Mouse (Mus musculus) forebrain, embryonic 14.5 days (tissue): ENCODE measurements around the gene Nrp2. TPM values are rescaled to one million over a fixed set of nuclear protein-coding genes. Genes with fewer than 3 reads are reported as not detected.

Experiments used
- ATAC-seq: fragments of 200-750 bp; cut with Nextera tagmentation; 2 replicates; pipeline ENCODE4 v1.8.0; 2017; ENCODE audit warnings: mild to moderate bottlenecking, moderate library complexity
- DNase-seq: peaks from one replicate; pipeline ENCODE4 v3.0.0-alpha.2; 2015; ENCODE audit warnings: low spot score
- H3K27ac ChIP-seq: fragments of 300-500 bp; sonication (generic); 2 replicates; pipeline ENCODE4 v1.5.1; 2014; ENCODE audit warnings: low read depth, mild to moderate bottlenecking, control low read depth, low read length, moderate library complexity
- H3K27me3 ChIP-seq: fragments of 300-500 bp; sonication (generic); replicated peaks from 2 replicates; pipeline ENCODE4 v1.6.1; 2014; ENCODE audit warnings: low read length, control low read depth, mixed read lengths; ENCODE audit not compliant: control insufficient read depth, insufficient read depth
- H3K36me3 ChIP-seq: fragments of 300-500 bp; sonication (generic); 2 replicates; pipeline ENCODE4 v1.6.1; 2014; ENCODE audit warnings: low read length, control low read depth; ENCODE audit not compliant: control insufficient read depth, insufficient read depth
- H3K4me1 ChIP-seq: fragments of 300-500 bp; sonication (generic); 2 replicates; pipeline ENCODE4 v1.6.1; 2014; ENCODE audit warnings: antibody characterized with exemption, low read length, control low read depth; ENCODE audit not compliant: control insufficient read depth, insufficient read depth
- H3K4me2 ChIP-seq: fragments of 300-500 bp; sonication (generic); 2 replicates; pipeline ENCODE4 v1.6.1; 2014; ENCODE audit warnings: mild to moderate bottlenecking, control low read depth, low read length
- H3K4me3 ChIP-seq: fragments of 300-500 bp; sonication (generic); 2 replicates; pipeline ENCODE4 v1.5.1; 2014; ENCODE audit warnings: low read depth, low read length, control low read depth
- H3K9ac ChIP-seq: fragments of 300-500 bp; sonication (generic); 2 replicates; pipeline ENCODE4 v1.6.1; 2014; ENCODE audit warnings: mild to moderate bottlenecking, low read length, control low read depth, moderate library complexity
- H3K9me3 ChIP-seq: fragments of 300-500 bp; sonication (generic); replicated peaks from 2 replicates; pipeline ENCODE4 v1.6.1; 2016; ENCODE audit warnings: low read length, control low read depth, mixed read lengths; ENCODE audit not compliant: control insufficient read depth
- WGBS: fragments of 180-500 bp; shearing (Covaris S2); extraction: QIAGEN DNeasy Blood & Tissue Kit; methylation state at CpG from one replicate; pipeline ENCODE4 v1.1.7; 2014; 5-methylcytosine and 5-hydroxymethylcytosine counted together
- polyA plus RNA-seq: library from polyadenylated mRNA; unstranded; fragments of >200 nt; fragmentation: Nextera tagmentation; extraction: Ambion mirVana; gene quantifications from 2 replicates; pipeline ENCODE4 v1.2.1, GENCODE M21; 2014

Nrp2 gene
- polyA plus RNA-seq, 1 experiment from 2014 or later = 16.3 TPM

DNA sequence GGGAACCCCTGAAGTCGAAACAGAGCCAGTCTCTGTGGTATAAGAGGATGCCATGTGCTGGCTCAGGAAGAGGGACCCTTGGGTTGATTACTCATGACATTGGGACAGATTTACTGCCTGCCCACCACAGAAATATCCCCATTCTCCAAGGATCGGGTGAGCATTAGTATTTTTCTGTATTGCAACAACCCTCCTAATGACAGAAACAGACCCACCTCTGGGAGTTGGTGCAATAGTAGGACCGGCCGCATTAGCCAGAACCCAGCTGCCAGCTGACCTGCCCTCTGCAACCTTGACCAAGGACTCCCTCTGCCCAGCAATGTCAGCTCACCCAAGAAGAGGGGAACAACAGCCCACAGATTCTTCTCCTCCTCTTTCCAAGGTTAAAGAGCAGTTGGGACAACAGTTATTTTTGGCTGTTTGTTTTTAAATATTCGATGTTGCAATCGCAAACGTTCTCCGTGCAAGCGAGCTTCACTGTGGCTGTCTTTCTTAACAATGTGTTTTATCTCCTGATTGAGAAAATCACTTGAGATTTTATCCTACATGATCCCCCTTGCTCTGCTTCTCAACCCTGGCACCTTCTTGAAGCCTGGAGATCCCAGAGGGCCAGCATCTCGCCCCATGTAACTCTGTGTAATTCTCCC lies 22.1 kb downstream of the Nrp2 start:
- no peak for ATAC-seq
- H3K36me3 ChIP-seq = peaks cover 12% of the 10 kb centered on the region
- DNase-seq = no peak
- no peak overlapping the region for H3K9ac ChIP-seq
- no peaks in the 10 kb centered on the region for H3K4me1 ChIP-seq
- WGBS = 84% methylated on average over 10 of the region's 10 CpGs
- no peak overlapping the region for H3K27ac ChIP-seq
- no peak overlapping the region for H3K4me3 ChIP-seq
- H3K9me3 ChIP-seq = no peaks in the 10 kb centered on the region
- H3K4me2 ChIP-seq = no peak overlapping the region
- no peaks in the 10 kb centered on the region for H3K27me3 ChIP-seq

DNA sequence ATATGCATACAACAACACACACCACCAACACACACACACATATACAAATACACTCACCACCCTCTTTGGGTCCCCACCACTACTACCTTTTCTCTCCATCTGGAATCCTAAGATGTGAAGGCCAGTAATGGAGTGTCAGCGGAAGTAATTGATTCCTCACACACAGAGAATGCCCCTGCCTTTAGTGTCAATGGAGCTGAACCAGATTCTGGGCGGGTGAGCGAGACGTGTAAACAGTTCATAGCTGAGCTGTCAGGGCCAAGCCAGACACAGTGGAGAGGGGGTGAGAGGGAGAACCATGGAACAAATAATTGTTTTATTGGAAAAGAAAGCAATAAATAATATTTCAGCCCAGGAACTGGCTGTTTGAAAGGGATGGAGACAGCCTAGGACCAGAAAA lies 24.1 kb downstream of the Nrp2 start:
- no peak for DNase-seq

DNA sequence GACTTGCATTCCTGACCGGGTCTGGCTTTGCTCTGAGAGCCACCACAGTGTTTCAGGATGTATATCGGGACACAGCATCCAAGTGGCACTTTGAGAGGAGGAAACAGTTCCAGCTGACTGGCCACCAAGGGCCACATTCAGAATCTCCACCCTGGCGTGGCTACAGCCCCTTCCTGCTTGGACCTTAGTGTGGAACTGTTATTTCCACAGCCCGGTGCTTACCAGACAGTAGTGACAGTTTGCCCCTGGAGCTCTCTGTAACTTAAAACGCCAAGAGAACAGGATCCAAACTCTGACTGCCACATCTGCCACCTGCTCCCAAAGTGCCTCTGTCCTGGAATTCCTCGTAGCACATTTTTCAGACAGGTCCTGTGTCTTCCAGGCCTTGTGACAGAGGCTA lies 25.3 kb downstream of the Nrp2 start:
- no peak overlapping the region for H3K4me3 ChIP-seq
- H3K36me3 ChIP-seq = 0 out of 2 replicates have a peak, but pooled peaks cover under 1% of the 10 kb centered on the region
- no peak overlapping the region for H3K9ac ChIP-seq
- H3K4me2 ChIP-seq = no peak overlapping the region
- H3K4me1 ChIP-seq = no peaks in the 10 kb centered on the region
- no peak for DNase-seq
- H3K9me3 ChIP-seq = no peaks in the 10 kb centered on the region
- no peak overlapping the region for H3K27ac ChIP-seq
- 65% methylated on average over 6 of the region's 6 CpGs for WGBS
- no peak for ATAC-seq
- H3K27me3 ChIP-seq = no peaks in the 10 kb centered on the region

More for the DNA sequence above, 24.1 kb downstream of the Nrp2 start:
- H3K9ac ChIP-seq = no peak overlapping the region
- no peak overlapping the region for H3K4me3 ChIP-seq
- ATAC-seq = no peak
- H3K4me2 ChIP-seq = no peak overlapping the region
- no peak overlapping the region for H3K27ac ChIP-seq
- peaks cover 12% of the 10 kb centered on the region for H3K36me3 ChIP-seq
- no peaks in the 10 kb centered on the region for H3K9me3 ChIP-seq
- H3K4me1 ChIP-seq = no peaks in the 10 kb centered on the region
- WGBS = 51% methylated on average over 4 of the region's 4 CpGs
- no peaks in the 10 kb centered on the region for H3K27me3 ChIP-seq

DNA sequence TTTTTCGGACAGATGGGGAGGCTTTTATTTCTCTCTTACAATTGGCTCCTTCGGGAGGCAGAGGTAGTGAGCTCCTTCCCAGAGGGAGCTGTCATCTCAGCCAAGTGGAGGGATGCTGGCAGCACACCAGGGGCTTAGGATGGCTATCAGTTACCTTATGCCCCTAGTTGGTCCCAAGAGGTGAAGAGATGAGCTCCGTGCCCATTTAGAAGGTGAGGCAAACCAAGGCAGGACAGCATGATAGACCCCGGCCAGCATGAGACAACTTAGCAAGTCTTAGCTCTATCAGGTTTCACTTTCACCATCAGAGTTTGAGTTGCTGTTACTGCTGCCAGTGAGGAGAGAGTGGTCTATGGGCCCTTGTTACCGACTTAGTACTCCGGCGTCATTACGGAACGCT lies 25.8 kb downstream of the Nrp2 start:
- Histone ChIP-seq H3K4me2 (no peak overlapping the region), H3K9ac (no peak overlapping the region), H3K27ac (no peak overlapping the region), H3K4me1 (no peaks in the 10 kb centered on the region), H3K27me3 (no peaks in the 10 kb centered on the region), H3K9me3 (no peaks in the 10 kb centered on the region), H3K36me3 (no peaks in the 10 kb centered on the region), H3K4me3 (no peak overlapping the region)
- DNase-seq = no peak
- ATAC-seq = no peak
- 74% methylated on average over 9 of the region's 9 CpGs for WGBS

DNA sequence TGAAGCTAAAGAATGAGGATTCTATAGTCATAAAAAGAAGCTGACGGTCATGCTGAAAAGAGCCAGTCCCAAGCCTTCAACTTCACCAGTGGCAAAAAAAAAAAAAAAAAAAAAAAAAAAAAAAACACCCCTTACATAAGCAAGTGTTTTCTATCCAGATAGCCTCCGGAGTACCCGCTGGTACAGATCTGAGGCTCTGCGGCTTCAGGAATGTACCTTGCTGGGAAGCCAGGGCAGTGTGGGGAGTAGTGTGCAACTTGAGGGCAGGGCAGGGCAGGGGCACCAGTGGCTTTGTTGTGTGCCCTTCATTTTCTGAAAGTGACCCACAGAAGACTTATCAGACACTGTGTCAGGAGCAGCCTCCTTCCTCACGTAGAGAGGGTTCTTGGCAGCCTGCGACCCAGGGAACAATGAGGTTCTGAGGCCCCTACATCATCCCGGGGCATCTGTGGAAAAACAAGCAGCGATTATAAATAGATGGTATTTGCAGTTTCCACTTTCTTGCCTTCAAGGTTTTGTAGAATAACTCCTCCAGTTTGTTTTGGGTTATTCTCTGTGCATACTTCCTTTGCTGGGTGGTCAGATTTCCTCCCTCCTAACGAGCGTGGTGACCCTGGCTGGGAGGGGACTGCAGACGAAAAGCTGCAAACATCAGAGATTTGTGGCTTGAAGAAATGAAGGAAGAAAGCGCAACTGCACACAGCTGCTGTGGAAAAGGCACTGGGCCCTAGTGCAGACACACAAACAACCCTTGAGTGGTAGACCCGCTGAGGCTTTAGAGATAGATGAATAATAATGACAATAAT lies 26.5 kb downstream of the Nrp2 start:
- no peaks in the 10 kb centered on the region for H3K27me3 ChIP-seq
- no peaks in the 10 kb centered on the region for H3K4me1 ChIP-seq
- no peak for DNase-seq
- 55% methylated on average over 13 of the region's 13 CpGs for WGBS
- H3K9ac ChIP-seq = no peak overlapping the region
- no peak overlapping the region for H3K27ac ChIP-seq
- H3K36me3 ChIP-seq = no peaks in the 10 kb centered on the region
- no peaks in the 10 kb centered on the region for H3K9me3 ChIP-seq
- no peak overlapping the region for H3K4me2 ChIP-seq
- no peak overlapping the region for H3K4me3 ChIP-seq
- no peak for ATAC-seq

DNA sequence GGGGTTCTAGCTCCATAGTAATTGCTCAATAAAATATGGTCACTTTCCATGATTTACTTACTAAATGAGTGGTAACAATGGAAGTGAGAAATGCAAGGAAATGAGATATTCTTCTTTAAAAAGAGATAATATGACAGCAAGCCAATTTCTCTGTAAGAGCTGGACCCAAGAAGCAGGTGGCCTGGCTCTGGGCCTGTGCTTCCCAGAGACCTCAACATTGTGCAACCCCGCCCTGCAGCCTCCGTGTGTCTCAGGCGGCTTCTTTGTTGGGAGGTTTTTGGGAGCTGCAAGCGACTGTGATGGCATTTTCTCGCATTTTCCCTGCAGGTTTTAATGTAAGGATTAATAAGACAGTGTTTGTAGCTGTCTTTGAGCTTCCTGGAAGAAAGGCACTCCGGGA lies 29.0 kb downstream of the Nrp2 start:
- Histone ChIP-seq H3K27me3 (0 out of 2 replicates have a peak, but pooled peaks cover 2% of the 10 kb centered on the region), H3K4me1 (no peaks in the 10 kb centered on the region), H3K36me3 (no peaks in the 10 kb centered on the region), H3K27ac (no peak overlapping the region), H3K4me2 (no peak overlapping the region), H3K9ac (no peak overlapping the region), H3K4me3 (no peak overlapping the region), H3K9me3 (no peaks in the 10 kb centered on the region)
- ATAC-seq (no peak), DNase-seq (no peak)
- 63% methylated on average over 6 of the region's 6 CpGs for WGBS

DNA sequence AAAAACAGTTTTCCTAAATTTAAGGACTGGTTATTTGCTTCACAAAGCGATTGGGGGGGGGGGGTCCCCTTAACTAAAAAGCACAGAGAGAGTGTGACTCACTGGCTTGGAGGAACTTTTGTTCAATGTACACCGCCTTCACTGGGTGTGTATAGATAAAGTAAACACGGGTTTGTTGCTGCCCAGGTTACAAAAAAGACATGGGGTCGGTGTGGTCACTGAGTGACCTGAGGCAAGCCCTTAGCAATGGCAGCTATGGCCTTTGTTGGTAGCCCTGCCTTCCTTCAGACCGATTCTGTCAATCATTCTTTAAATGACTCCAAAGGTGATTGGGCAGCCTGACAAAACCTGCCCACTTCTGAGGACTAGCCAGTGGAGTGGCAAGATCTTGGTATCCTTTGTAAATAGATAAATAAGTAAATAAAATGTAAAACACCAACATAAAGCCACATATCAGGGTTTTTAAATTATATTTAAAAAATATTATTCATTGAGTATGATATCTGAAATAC lies 31.4 kb downstream of the Nrp2 start:
- Histone ChIP-seq H3K9me3 (no peaks in the 10 kb centered on the region), H3K4me3 (no peak overlapping the region), H3K4me2 (no peak overlapping the region), H3K27ac (no peak overlapping the region), H3K36me3 (no peaks in the 10 kb centered on the region), H3K4me1 (no peaks in the 10 kb centered on the region), H3K27me3 (0 out of 2 replicates have a peak, but pooled peaks cover 2% of the 10 kb centered on the region), H3K9ac (no peak overlapping the region)
- WGBS = 78% methylated on average over 5 of the region's 5 CpGs
- ATAC-seq (no peak), DNase-seq (no peak)

DNA sequence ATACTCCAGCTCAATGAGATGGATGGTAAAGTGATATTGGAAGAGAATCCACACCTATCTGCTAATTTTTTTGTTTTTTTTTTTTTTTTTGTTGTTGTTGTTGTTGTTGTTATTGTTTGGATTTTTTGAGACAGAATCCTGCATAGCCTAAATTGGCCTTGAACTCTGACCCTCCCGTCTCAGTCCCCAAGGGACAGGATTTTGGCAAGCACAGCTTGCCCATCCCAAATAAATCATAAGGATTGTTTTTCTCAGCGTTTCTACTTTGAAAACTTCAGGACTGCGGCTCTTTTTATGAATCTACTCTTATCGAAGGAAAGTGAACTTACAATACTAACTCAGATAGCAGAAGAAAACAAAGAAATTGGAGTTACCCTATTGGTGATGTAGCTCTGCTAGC lies 31.9 kb downstream of the Nrp2 start:
- 87% methylated on average over 4 of the region's 4 CpGs for WGBS
- ATAC-seq = no peak

DNA sequence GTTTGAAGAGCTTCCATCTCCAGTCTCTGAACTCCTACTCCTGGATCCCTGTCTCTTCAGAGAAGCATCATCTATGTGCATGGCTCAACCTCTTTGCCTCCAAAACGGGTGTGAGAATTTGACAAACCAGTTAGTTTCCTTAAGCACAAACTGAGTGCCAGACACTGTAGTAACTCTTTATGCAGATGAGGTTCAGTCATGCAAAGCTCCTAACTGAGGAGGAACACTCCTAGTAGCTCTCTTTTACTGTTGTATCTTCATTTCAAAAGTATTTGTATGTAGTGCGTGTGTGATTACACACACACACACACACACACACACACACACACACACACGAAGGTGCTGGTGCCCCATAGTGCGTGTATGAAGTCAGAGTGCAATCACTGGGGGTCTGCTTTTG lies 32.8 kb downstream of the Nrp2 start:
- Histone ChIP-seq H3K9me3 (no peaks in the 10 kb centered on the region), H3K4me1 (no peaks in the 10 kb centered on the region), H3K27me3 (0 out of 2 replicates have a peak, but pooled peaks cover 2% of the 10 kb centered on the region), H3K9ac (no peak overlapping the region), H3K4me3 (no peak overlapping the region), H3K36me3 (no peaks in the 10 kb centered on the region), H3K4me2 (no peak overlapping the region), H3K27ac (no peak overlapping the region)
- no peak for ATAC-seq
- no peak for DNase-seq
- 81% methylated on average over 4 of the region's 4 CpGs for WGBS

More for the DNA sequence above, 31.9 kb downstream of the Nrp2 start:
- Histone ChIP-seq H3K4me3 (no peak overlapping the region), H3K36me3 (no peaks in the 10 kb centered on the region), H3K27ac (no peak overlapping the region), H3K9ac (no peak overlapping the region), H3K9me3 (no peaks in the 10 kb centered on the region), H3K4me2 (no peak overlapping the region), H3K27me3 (0 out of 2 replicates have a peak, but pooled peaks cover 2% of the 10 kb centered on the region), H3K4me1 (no peaks in the 10 kb centered on the region)
- no peak for DNase-seq
